Mouse (Mus musculus) hindbrain, embryonic 10.5 days (tissue): ENCODE data around the gene Mef2b. TPM values are rescaled to one million over a fixed set of nuclear protein-coding genes. Genes with fewer than 3 reads are reported as not detected.

Experiments used
- DNase-seq: peaks from one replicate; pipeline ENCODE4 v3.0.0-alpha.2; 2017; ENCODE audit warnings: low spot score
- H3K27ac ChIP-seq: fragments of 300-500 bp; sonication (generic); 2 replicates; pipeline ENCODE4 v1.5.1; 2016; ENCODE audit warnings: mild to moderate bottlenecking, moderate library complexity
- H3K27me3 ChIP-seq: fragments of 300-500 bp; sonication (generic); 2 replicates; pipeline ENCODE4 v1.6.1; 2016; ENCODE audit warnings: mild to moderate bottlenecking; ENCODE audit not compliant: poor library complexity, insufficient read depth, severe bottlenecking
- H3K36me3 ChIP-seq: fragments of 300-500 bp; sonication (generic); 2 replicates; pipeline ENCODE4 v1.6.1; 2016; ENCODE audit warnings: mild to moderate bottlenecking, moderate library complexity
- H3K4me1 ChIP-seq: fragments of 300-500 bp; sonication (generic); replicated peaks from 2 replicates; pipeline ENCODE4 v1.6.1; 2016; ENCODE audit warnings: mild to moderate bottlenecking
- H3K4me3 ChIP-seq: fragments of 300-500 bp; sonication (generic); 2 replicates; pipeline ENCODE4 v1.5.1; 2016; ENCODE audit warnings: mild to moderate bottlenecking, moderate library complexity
- H3K9me3 ChIP-seq: fragments of 300-500 bp; sonication (generic); 2 replicates; pipeline ENCODE4 v1.6.1; 2016; ENCODE audit warnings: mild to moderate bottlenecking, moderate library complexity
- WGBS: fragments of 180-500 bp; shearing (Covaris S2); methylation state at CpG from one replicate; pipeline ENCODE4 v1.1.7; 2016; 5-methylcytosine and 5-hydroxymethylcytosine counted together
- polyA plus RNA-seq: library from polyadenylated mRNA; unstranded; fragments of >200 nt; fragmentation: Nextera tagmentation; extraction: Ambion mirVana; gene quantifications from 2 replicates; pipeline ENCODE4 v1.2.1, GENCODE M21; 2016

The Mef2b gene
- polyA plus RNA-seq, 1 experiment from 2014 or later, result 0.76 TPM

DNA sequence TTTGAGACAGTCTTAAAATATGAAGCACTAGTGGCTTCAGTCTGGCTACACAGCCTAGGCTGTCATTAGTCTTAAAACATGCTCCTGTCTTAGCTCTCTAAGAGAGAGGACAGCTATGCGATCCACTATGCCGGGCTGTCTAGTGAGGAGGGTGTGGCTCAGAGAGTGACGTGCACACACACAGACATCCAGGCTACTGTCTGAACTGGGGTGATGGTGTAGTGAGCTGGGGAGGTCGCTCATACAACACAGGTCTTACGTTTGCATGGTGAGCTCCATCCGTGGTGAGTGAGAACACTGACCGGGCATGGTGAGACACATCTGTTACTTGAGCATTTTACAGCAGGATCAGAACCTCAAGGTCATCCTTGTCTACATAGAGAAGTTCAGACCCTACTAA lies 31.7 kb downstream of the Mef2b start:
- peaks cover 11% of the 10 kb centered on the region for H3K36me3 ChIP-seq
- no peak for DNase-seq
- peaks cover 16% of the 10 kb centered on the region for H3K27me3 ChIP-seq
- no peak overlapping the region for H3K4me3 ChIP-seq
- H3K9me3 ChIP-seq, result no peaks in the 10 kb centered on the region
- WGBS, result 89% methylated on average over 7 of the region's 7 CpGs
- peaks cover 40% of the 10 kb centered on the region for H3K4me1 ChIP-seq
- H3K27ac ChIP-seq, result peak overlapping the region; percentile 89; the same call in 1 of the 2 replicates

- Histone ChIP-seq H3K9me3 (no peaks in the 10 kb centered on the region), H3K27ac (peak within 1 kb of the TSS; percentile 89), H3K27me3 (peaks cover 10% of the 10 kb centered on the region), H3K4me1 (peaks cover 31% of the 10 kb centered on the region), H3K4me3 (peak within 1 kb of the TSS; percentile 82), H3K36me3 (peaks cover 20% of the 10 kb centered on the region)
- 3% methylated on average over 27 of the region's 27 CpGs for WGBS
- DNase-seq, result peak; percentile 88
Observed at GRCm38 (mm10) chr8:70172043-70172681, 32.7 kb downstream of the Mef2b start, which contains the start of gene Tmem161a. TSS of gene Tmem161a (plus strand) at chr8:70172356.

DNA sequence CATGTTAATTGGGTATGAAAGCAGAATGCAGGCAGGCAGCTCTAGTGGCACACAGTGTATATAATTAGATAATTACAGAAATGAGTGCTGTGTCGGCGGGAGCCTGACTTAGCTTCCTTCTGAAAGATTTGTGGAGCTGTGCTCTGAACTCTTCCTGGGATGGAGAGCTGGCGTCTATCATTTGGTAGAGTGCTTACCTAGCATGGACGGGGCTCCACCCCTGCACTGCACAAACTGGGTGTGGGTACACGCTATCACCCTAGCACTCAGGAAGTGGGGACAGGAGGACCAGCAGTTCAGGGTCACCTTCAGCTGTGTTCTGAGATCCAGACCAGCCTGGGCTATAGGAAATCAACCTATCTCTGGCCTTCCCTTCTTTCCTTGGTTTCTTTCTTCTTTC lies 33.8 kb downstream of the Mef2b start:
- H3K27ac ChIP-seq, result no peak overlapping the region
- WGBS, result 95% methylated on average over 5 of the region's 5 CpGs
- H3K36me3 ChIP-seq, result peaks cover 31% of the 10 kb centered on the region
- H3K27me3 ChIP-seq, result peaks cover 3% of the 10 kb centered on the region
- DNase-seq, result no peak
- H3K9me3 ChIP-seq, result no peaks in the 10 kb centered on the region
- peak overlapping the region; percentile 82 for H3K4me3 ChIP-seq
- H3K4me1 ChIP-seq, result peaks cover 29% of the 10 kb centered on the region

GRCm38 (mm10) chr8:70174079-70174478 lies 34.6 kb downstream of the Mef2b start:
- DNase-seq, result no peak
- Histone ChIP-seq H3K9me3 (no peaks in the 10 kb centered on the region), H3K36me3 (peaks cover 39% of the 10 kb centered on the region), H3K4me3 (no peak overlapping the region), H3K27ac (no peak overlapping the region), H3K27me3 (no peaks in the 10 kb centered on the region), H3K4me1 (peaks cover 29% of the 10 kb centered on the region)
- WGBS, result 92% methylated on average over 7 of the region's 7 CpGs

- whole genome bisulfite sequencing, result 89% methylated on average over 2 of the region's 2 CpGs
- Histone ChIP-seq H3K9me3 (no peaks in the 10 kb centered on the region), H3K36me3 (peaks cover 73% of the 10 kb centered on the region), H3K4me3 (no peak overlapping the region), H3K27me3 (no peaks in the 10 kb centered on the region), H3K27ac (no peak overlapping the region), H3K4me1 (peaks cover 9% of the 10 kb centered on the region)
- no peak for DNase-seq
Observed at GRCm38 (mm10) chr8:70178231-70178630, 38.7 kb downstream of the Mef2b start.

DNA sequence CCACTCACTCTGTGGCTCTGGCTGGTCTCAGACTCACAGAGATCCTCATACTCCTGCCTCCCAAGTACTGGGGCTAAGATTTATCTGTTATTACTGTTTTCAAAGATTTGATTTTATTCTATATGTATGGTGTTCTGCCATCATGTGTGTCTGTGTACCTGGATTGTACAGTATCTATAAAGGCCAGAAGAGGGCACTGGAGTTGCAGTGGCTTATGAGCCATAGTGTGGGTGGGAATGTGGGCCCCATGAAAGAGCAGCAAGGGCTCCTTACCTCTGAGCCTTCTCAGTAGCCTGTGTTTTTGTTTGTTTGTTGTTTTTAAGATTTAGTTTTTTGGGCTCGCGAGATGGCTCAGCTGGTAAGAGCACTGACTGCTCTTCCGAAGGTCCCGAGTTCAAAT lies 39.6 kb downstream of the Mef2b start:
- Histone ChIP-seq H3K27ac (no peak overlapping the region), H3K27me3 (no peaks in the 10 kb centered on the region), H3K4me3 (no peak overlapping the region), H3K9me3 (no peaks in the 10 kb centered on the region), H3K4me1 (0 out of 2 replicates have a peak, but pooled peaks cover 3% of the 10 kb centered on the region), H3K36me3 (peaks cover 79% of the 10 kb centered on the region)
- no peak for DNase-seq
- WGBS, result 98% methylated on average over 4 of the region's 4 CpGs

DNA sequence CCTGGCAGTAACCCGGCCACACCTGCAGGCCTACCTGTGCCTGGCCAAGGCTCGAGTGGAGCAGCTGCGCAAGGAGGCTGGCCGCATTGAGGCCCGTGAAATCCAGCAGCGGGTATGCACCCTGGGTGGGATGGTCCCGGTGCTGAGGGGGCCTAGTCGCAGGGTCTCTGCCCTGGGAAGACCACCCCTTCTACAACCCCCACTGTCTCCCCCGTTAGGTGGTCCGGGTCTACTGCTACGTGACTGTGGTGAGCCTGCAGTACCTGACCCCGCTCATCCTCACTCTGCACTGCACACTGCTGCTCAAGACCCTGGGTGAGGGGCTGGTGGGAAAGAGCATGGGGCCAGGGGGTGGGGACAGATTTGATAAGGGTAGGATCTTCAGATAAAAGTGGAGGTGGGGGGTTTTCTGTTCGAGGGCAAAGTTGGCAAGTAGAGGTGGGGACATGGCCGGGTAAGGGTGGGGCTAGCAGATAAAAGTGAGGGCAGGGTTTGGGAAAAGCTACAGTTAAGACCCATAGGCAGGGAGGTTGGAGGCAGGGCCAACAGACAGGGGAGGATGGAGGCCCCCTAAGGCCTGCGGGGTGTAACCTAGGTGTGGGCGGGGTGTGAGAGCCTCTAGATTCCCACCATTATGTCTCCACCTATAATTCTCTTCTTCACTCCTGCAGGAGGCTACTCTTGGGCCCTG lies 41.8 kb downstream of the Mef2b start:
- peaks cover 4% of the 10 kb centered on the region; the same call in 1 of the 2 replicates for H3K4me1 ChIP-seq
- no peak overlapping the region for H3K4me3 ChIP-seq
- H3K36me3 ChIP-seq, result peaks cover 68% of the 10 kb centered on the region
- DNase-seq, result no peak
- no peak overlapping the region for H3K27ac ChIP-seq
- H3K27me3 ChIP-seq, result no peaks in the 10 kb centered on the region
- 82% methylated on average over 16 of the region's 16 CpGs for WGBS
- no peaks in the 10 kb centered on the region for H3K9me3 ChIP-seq

- Histone ChIP-seq H3K4me3 (no peak overlapping the region), H3K36me3 (peaks cover 63% of the 10 kb centered on the region), H3K27ac (no peak overlapping the region), H3K4me1 (peaks cover 6% of the 10 kb centered on the region; the same call in 1 of the 2 replicates), H3K9me3 (no peaks in the 10 kb centered on the region), H3K27me3 (no peaks in the 10 kb centered on the region)
- WGBS, result 72% methylated on average over 2 of the region's 2 CpGs
- DNase-seq, result no peak
Observed at GRCm38 (mm10) chr8:70181903-70182252, 42.4 kb downstream of the Mef2b start.

GRCm38 (mm10) chr8:70183194-70183593 lies 43.7 kb downstream of the Mef2b start:
- Histone ChIP-seq H3K36me3 (peaks cover 51% of the 10 kb centered on the region), H3K27me3 (no peaks in the 10 kb centered on the region), H3K9me3 (no peaks in the 10 kb centered on the region), H3K4me1 (peaks cover 6% of the 10 kb centered on the region; the same call in 1 of the 2 replicates), H3K4me3 (no peak overlapping the region), H3K27ac (no peak overlapping the region)
- 86% methylated on average over 4 of the region's 4 CpGs for WGBS
- no peak for DNase-seq

DNA sequence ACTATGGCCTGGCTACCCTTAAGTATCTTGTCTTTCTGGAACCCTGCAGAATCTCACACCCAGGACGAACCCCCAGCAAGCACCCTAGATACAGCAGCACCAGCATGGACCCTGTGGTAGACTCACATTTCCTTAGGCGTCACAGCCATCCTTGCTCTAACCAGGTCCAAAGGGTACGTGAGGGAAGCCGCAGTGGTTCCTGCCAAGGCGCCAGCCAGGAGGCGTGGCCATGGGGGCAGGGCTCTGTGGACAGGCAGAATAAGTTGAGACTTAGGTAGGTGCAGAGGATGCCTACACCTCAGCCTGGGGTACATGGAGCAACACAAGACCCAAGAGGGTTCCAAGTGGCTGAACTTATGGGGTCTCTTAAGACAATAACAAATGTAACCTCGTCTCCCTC lies 49.2 kb downstream of the Mef2b start:
- DNase-seq, result no peak
- peak overlapping the region; percentile 59 for H3K27ac ChIP-seq
- no peaks in the 10 kb centered on the region for H3K27me3 ChIP-seq
- 75% methylated on average over 7 of the region's 7 CpGs for whole genome bisulfite sequencing
- peaks cover 43% of the 10 kb centered on the region for H3K4me1 ChIP-seq
- no peak overlapping the region for H3K4me3 ChIP-seq
- 0 out of 2 replicates have a peak, but pooled peaks cover 3% of the 10 kb centered on the region for H3K36me3 ChIP-seq
- H3K9me3 ChIP-seq, result no peaks in the 10 kb centered on the region

DNA sequence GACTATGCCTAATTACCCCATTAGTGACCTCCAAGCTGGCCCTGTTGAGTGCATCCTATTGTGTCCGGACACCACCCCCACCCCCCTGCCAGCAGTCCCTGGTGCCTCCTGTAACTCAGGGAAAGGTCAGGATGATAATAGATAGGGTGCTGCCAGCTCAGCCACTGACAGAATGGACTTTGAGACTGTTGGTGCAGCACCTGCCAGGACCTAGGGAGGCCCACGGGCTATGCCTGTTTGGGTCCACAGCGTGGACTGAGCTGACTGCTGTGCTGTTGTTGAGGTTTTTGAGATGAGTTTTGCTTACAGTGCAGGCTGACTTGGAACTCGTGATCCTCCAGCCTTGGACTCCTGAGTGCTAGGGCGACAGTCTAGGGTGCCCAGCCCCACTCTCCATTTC lies 53.7 kb downstream of the Mef2b start:
- Histone ChIP-seq H3K27me3 (no peaks in the 10 kb centered on the region), H3K4me1 (peaks cover 52% of the 10 kb centered on the region), H3K36me3 (no peaks in the 10 kb centered on the region), H3K9me3 (no peaks in the 10 kb centered on the region), H3K27ac (peak overlapping the region; percentile 50; the same call in 1 of the 2 replicates), H3K4me3 (no peak overlapping the region)
- no peak for DNase-seq
- 66% methylated on average over 5 of the region's 5 CpGs for WGBS

- no peak for DNase-seq
- no peak overlapping the region for H3K4me3 ChIP-seq
- H3K27ac ChIP-seq, result 0 out of 2 replicates have a peak overlapping the region, but pooled peaks have one; percentile 8
- 87% methylated on average over 3 of the region's 3 CpGs for WGBS
- H3K4me1 ChIP-seq, result peaks cover 50% of the 10 kb centered on the region
- H3K27me3 ChIP-seq, result no peaks in the 10 kb centered on the region
- H3K36me3 ChIP-seq, result no peaks in the 10 kb centered on the region
- no peaks in the 10 kb centered on the region for H3K9me3 ChIP-seq
Observed at GRCm38 (mm10) chr8:70194191-70194590, 54.7 kb downstream of the Mef2b start.

DNA sequence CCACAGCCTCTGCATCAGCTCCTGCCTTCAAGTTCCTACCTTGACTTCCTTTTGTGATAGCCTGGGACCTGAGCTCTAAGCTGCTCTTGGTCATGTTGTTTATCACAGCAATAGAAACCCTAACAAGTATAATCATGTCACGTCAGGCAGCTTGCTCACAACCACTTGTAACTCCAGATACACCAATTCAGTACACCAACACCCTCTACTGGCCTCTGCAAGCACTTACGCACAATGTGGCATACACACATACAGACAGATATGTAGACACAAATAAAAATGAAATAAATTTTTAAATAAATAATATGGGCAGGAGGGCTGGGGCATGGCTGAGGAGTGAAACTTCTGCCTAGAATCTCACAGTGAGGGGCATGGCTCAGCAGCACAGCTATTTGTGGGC lies 56.3 kb downstream of the Mef2b start:
- Histone ChIP-seq H3K36me3 (no peaks in the 10 kb centered on the region), H3K27me3 (no peaks in the 10 kb centered on the region), H3K4me3 (no peak overlapping the region), H3K9me3 (no peaks in the 10 kb centered on the region), H3K27ac (no peak overlapping the region), H3K4me1 (peaks cover 47% of the 10 kb centered on the region)
- 78% methylated on average over 2 of the region's 2 CpGs for WGBS
- no peak for DNase-seq
